Mouse (Mus musculus) kidney, embryonic 15.5 days (tissue): ENCODE results near the gene Sema7a. TPM values are rescaled to one million over a fixed set of nuclear protein-coding genes. Genes with fewer than 3 reads are reported as not detected.

ENCODE experiments used
- ATAC-seq: fragments of 200-750 bp; cut with Nextera tagmentation; replicated peaks from 2 replicates; pipeline ENCODE4 v1.8.0; 2017; ENCODE audit warnings: moderate TSS enrichment; ENCODE audit not compliant: low FRiP score
- H3K27ac ChIP-seq: fragments of 300-500 bp; sonication (generic); 2 replicates; pipeline ENCODE4 v1.5.1; 2015; ENCODE audit warnings: mild to moderate bottlenecking, inconsistent platforms
- H3K27me3 ChIP-seq: fragments of 300-500 bp; sonication (generic); 2 replicates; pipeline ENCODE4 v1.6.1; 2015; ENCODE audit warnings: inconsistent platforms
- H3K36me3 ChIP-seq: fragments of 300-500 bp; sonication (generic); 2 replicates; pipeline ENCODE4 v1.6.1; 2015; ENCODE audit warnings: inconsistent platforms
- H3K4me1 ChIP-seq: fragments of 300-500 bp; sonication (generic); 2 replicates; pipeline ENCODE4 v1.6.1; 2015; ENCODE audit warnings: inconsistent platforms
- H3K4me2 ChIP-seq: fragments of 300-500 bp; sonication (generic); 2 replicates; pipeline ENCODE4 v1.6.1; 2015; ENCODE audit warnings: moderate library complexity, mild to moderate bottlenecking, inconsistent platforms
- H3K4me3 ChIP-seq: fragments of 300-500 bp; sonication (generic); replicated peaks from 2 replicates; pipeline ENCODE4 v1.5.1; 2015; ENCODE audit warnings: mild to moderate bottlenecking, inconsistent platforms
- H3K9ac ChIP-seq: fragments of 300-500 bp; sonication (generic); 2 replicates; pipeline ENCODE4 v1.6.1; 2015; ENCODE audit warnings: mild to moderate bottlenecking, inconsistent platforms
- H3K9me3 ChIP-seq: fragments of 300-500 bp; sonication (generic); replicated peaks from 2 replicates; pipeline ENCODE4 v1.6.1; 2016; ENCODE audit warnings: inconsistent platforms
- WGBS: fragments of 180-500 bp; shearing (Covaris S2); methylation state at CpG from one replicate; pipeline ENCODE4 v1.1.7; 2015; ENCODE audit warnings: mixed read lengths; 5-methylcytosine and 5-hydroxymethylcytosine counted together
- polyA plus RNA-seq: library from polyadenylated mRNA; unstranded; fragments of >200 nt; fragmentation: Nextera tagmentation; extraction: Ambion mirVana; gene quantifications from 2 replicates; pipeline ENCODE4 v1.2.1, GENCODE M21; 2015

The Sema7a gene
- polyA plus RNA-seq, 1 experiment from 2014 or later, result 0.39 TPM

GRCm38 (mm10) chr9:57942039-57942438 lies 2.1 kb downstream of the Sema7a start:
- Histone ChIP-seq H3K27me3 (peaks cover 76% of the 10 kb centered on the region), H3K4me2 (peak overlapping the region; percentile 100), H3K36me3 (no peaks in the 10 kb centered on the region), H3K4me3 (peak overlapping the region; percentile 64; the same call in 1 of the 2 replicates), H3K27ac (no peak overlapping the region), H3K9ac (no peak overlapping the region), H3K9me3 (no peaks in the 10 kb centered on the region), H3K4me1 (peaks cover 21% of the 10 kb centered on the region)
- WGBS, result 75% methylated on average over 2 of the region's 2 CpGs
- ATAC-seq, result no peak

GRCm38 (mm10) chr9:57943067-57943466 lies 3.2 kb downstream of the Sema7a start:
- ATAC-seq, result no peak
- H3K36me3 ChIP-seq, result no peaks in the 10 kb centered on the region
- 42% methylated on average over 2 of the region's 2 CpGs for WGBS
- no peak overlapping the region for H3K4me3 ChIP-seq
- H3K27me3 ChIP-seq, result peaks cover 71% of the 10 kb centered on the region
- no peak overlapping the region for H3K4me2 ChIP-seq
- H3K9ac ChIP-seq, result no peak overlapping the region
- no peaks in the 10 kb centered on the region for H3K9me3 ChIP-seq
- peaks cover 27% of the 10 kb centered on the region for H3K4me1 ChIP-seq
- no peak overlapping the region for H3K27ac ChIP-seq

GRCm38 (mm10) chr9:57944572-57944971 lies 4.7 kb downstream of the Sema7a start:
- WGBS, result 24% methylated on average over 5 of the region's 5 CpGs

GRCm38 (mm10) chr9:57945771-57946616 lies 6.1 kb downstream of the Sema7a start:
- H3K4me2 ChIP-seq, result no peak overlapping the region
- H3K27ac ChIP-seq, result no peak overlapping the region
- no peak overlapping the region for H3K9ac ChIP-seq
- peaks cover 18% of the 10 kb centered on the region for H3K4me1 ChIP-seq
- peaks cover 51% of the 10 kb centered on the region for H3K27me3 ChIP-seq
- no peak for ATAC-seq
- 84% methylated on average over 8 of the region's 8 CpGs for WGBS
- no peaks in the 10 kb centered on the region for H3K9me3 ChIP-seq
- no peaks in the 10 kb centered on the region for H3K36me3 ChIP-seq
- no peak overlapping the region for H3K4me3 ChIP-seq

More at GRCm38 (mm10) chr9:57944572-57944971, 4.7 kb downstream of the Sema7a start:
- H3K4me3 ChIP-seq, result no peak overlapping the region
- no peak overlapping the region for H3K27ac ChIP-seq
- no peaks in the 10 kb centered on the region for H3K9me3 ChIP-seq
- H3K4me1 ChIP-seq, result peaks cover 23% of the 10 kb centered on the region
- H3K36me3 ChIP-seq, result no peaks in the 10 kb centered on the region
- H3K9ac ChIP-seq, result no peak overlapping the region
- H3K27me3 ChIP-seq, result peaks cover 57% of the 10 kb centered on the region
- ATAC-seq, result no peak
- H3K4me2 ChIP-seq, result no peak overlapping the region

- Histone ChIP-seq H3K9me3 (no peaks in the 10 kb centered on the region), H3K27me3 (peaks cover 36% of the 10 kb centered on the region), H3K9ac (no peak overlapping the region), H3K4me2 (no peak overlapping the region), H3K27ac (no peak overlapping the region), H3K36me3 (no peaks in the 10 kb centered on the region), H3K4me3 (no peak overlapping the region), H3K4me1 (peaks cover 17% of the 10 kb centered on the region)
- whole genome bisulfite sequencing, result 46% methylated on average over 7 of the region's 7 CpGs
- no peak for ATAC-seq
Observed at GRCm38 (mm10) chr9:57947381-57948030, 7.6 kb downstream of the Sema7a start.

GRCm38 (mm10) chr9:57948333-57948931 lies 8.5 kb downstream of the Sema7a start:
- no peak overlapping the region for H3K27ac ChIP-seq
- 75% methylated on average over 7 of the region's 7 CpGs for WGBS
- no peak for ATAC-seq

GRCm38 (mm10) chr9:57949102-57949704 lies 9.3 kb downstream of the Sema7a start:
- ATAC-seq, result no peak
- no peak overlapping the region for H3K4me2 ChIP-seq
- H3K36me3 ChIP-seq, result no peaks in the 10 kb centered on the region
- H3K9ac ChIP-seq, result no peak overlapping the region
- H3K27me3 ChIP-seq, result peaks cover 24% of the 10 kb centered on the region
- no peak overlapping the region for H3K27ac ChIP-seq
- H3K4me1 ChIP-seq, result peaks cover 29% of the 10 kb centered on the region
- no peak overlapping the region for H3K4me3 ChIP-seq
- 87% methylated on average over 8 of the region's 8 CpGs for WGBS
- H3K9me3 ChIP-seq, result no peaks in the 10 kb centered on the region

More at GRCm38 (mm10) chr9:57948333-57948931, 8.5 kb downstream of the Sema7a start:
- Histone ChIP-seq H3K36me3 (no peaks in the 10 kb centered on the region), H3K4me3 (no peak overlapping the region), H3K4me2 (no peak overlapping the region), H3K4me1 (peaks cover 24% of the 10 kb centered on the region), H3K9ac (no peak overlapping the region), H3K27me3 (peaks cover 28% of the 10 kb centered on the region), H3K9me3 (no peaks in the 10 kb centered on the region)

- no peak overlapping the region for H3K9ac ChIP-seq
- H3K27ac ChIP-seq, result no peak overlapping the region
- no peaks in the 10 kb centered on the region for H3K9me3 ChIP-seq
- peaks cover 29% of the 10 kb centered on the region for H3K4me1 ChIP-seq
- no peaks in the 10 kb centered on the region for H3K36me3 ChIP-seq
- peaks cover 22% of the 10 kb centered on the region for H3K27me3 ChIP-seq
- ATAC-seq, result no peak
- H3K4me2 ChIP-seq, result no peak overlapping the region
- WGBS, result 51% methylated on average over 8 of the region's 8 CpGs
- no peak overlapping the region for H3K4me3 ChIP-seq
Observed at GRCm38 (mm10) chr9:57949879-57950278, 10.0 kb downstream of the Sema7a start.

GRCm38 (mm10) chr9:57950519-57950918 lies 10.6 kb downstream of the Sema7a start:
- Histone ChIP-seq H3K27me3 (peaks cover 19% of the 10 kb centered on the region), H3K27ac (no peak overlapping the region), H3K9me3 (no peaks in the 10 kb centered on the region), H3K4me2 (no peak overlapping the region), H3K9ac (no peak overlapping the region), H3K36me3 (no peaks in the 10 kb centered on the region), H3K4me3 (no peak overlapping the region), H3K4me1 (peaks cover 29% of the 10 kb centered on the region)
- WGBS, result 50% methylated on average over 9 of the region's 9 CpGs
- no peak for ATAC-seq

GRCm38 (mm10) chr9:57951993-57952392 lies 12.1 kb downstream of the Sema7a start:
- Histone ChIP-seq H3K4me3 (no peak overlapping the region), H3K36me3 (no peaks in the 10 kb centered on the region), H3K9me3 (no peaks in the 10 kb centered on the region), H3K9ac (no peak overlapping the region), H3K27ac (no peak overlapping the region), H3K27me3 (0 out of 2 replicates have a peak, but pooled peaks cover 4% of the 10 kb centered on the region), H3K4me2 (no peak overlapping the region), H3K4me1 (peaks cover 29% of the 10 kb centered on the region)
- no peak for ATAC-seq
- WGBS, result 65% methylated on average over 6 of the region's 6 CpGs

- Histone ChIP-seq H3K4me2 (no peak overlapping the region), H3K9ac (no peak overlapping the region), H3K27ac (no peak overlapping the region), H3K4me3 (no peak overlapping the region), H3K4me1 (peaks cover 21% of the 10 kb centered on the region), H3K36me3 (no peaks in the 10 kb centered on the region), H3K27me3 (no peaks in the 10 kb centered on the region), H3K9me3 (no peaks in the 10 kb centered on the region)
- WGBS, result 88% methylated on average over 12 of the region's 12 CpGs
- ATAC-seq, result no peak
Observed at GRCm38 (mm10) chr9:57954962-57955744, 15.2 kb downstream of the Sema7a start.
